Mouse (Mus musculus) heart, adult 8-10 months (tissue): ENCODE results near the gene Srsf6. TPM values are rescaled to one million over a fixed set of nuclear protein-coding genes. Genes with fewer than 3 reads are reported as not detected.

ENCODE experiments used
- DNase-seq: peaks from one replicate; pipeline ENCODE4 v3.0.0; 2022; ENCODE audit warnings: low spot score
- total RNA-seq, 4 experiments: library from RNA; stranded (reverse); gene quantifications; 2 replicates each; pipeline ENCODE4 v1.2.4; 2022

Srsf6 gene
- total RNA-seq, 4 experiments from 2014 or later = 53.4 to 66.5 (median 60.8) TPM

GRCm38 (mm10) chr2:162931674-162932650, 634 bp downstream of the Srsf6 start:
- peak; percentile 45 for DNase-seq

- DNase-seq = no peak
Observed at GRCm38 (mm10) chr2:162932706-162933105, 1.4 kb downstream of the Srsf6 start.

- DNase-seq = no peak
Observed at GRCm38 (mm10) chr2:162934421-162934820, 3.1 kb downstream of the Srsf6 start.

GRCm38 (mm10) chr2:162935700-162936099, 4.4 kb downstream of the Srsf6 start:
- no peak for DNase-seq

- DNase-seq = no peak
Observed at GRCm38 (mm10) chr2:162939562-162939961, 8.2 kb downstream of the Srsf6 start.

GRCm38 (mm10) chr2:162943148-162943846, 12.0 kb downstream of the Srsf6 start, which contains the start of gene L3mbtl1:
TSS of gene L3mbtl1 (plus strand) at chr2:162943472.
- DNase-seq = no peak

- no peak for DNase-seq
Observed at GRCm38 (mm10) chr2:162943931-162944330, 12.6 kb downstream of the Srsf6 start.

GRCm38 (mm10) chr2:162946964-162947363, 15.6 kb downstream of the Srsf6 start:
- DNase-seq = no peak

GRCm38 (mm10) chr2:162947736-162948135, 16.4 kb downstream of the Srsf6 start:
- no peak for DNase-seq

GRCm38 (mm10) chr2:162948221-162948620, 16.9 kb downstream of the Srsf6 start:
- DNase-seq = no peak

- no peak for DNase-seq
Observed at GRCm38 (mm10) chr2:162950776-162951175, 19.4 kb downstream of the Srsf6 start.

- DNase-seq = no peak
Observed at GRCm38 (mm10) chr2:162956843-162957242, 25.5 kb downstream of the Srsf6 start.

- DNase-seq = no peak
Observed at GRCm38 (mm10) chr2:162961321-162961720, 30.0 kb downstream of the Srsf6 start.

GRCm38 (mm10) chr2:162966734-162967133, 35.4 kb downstream of the Srsf6 start:
- no peak for DNase-seq

- peak; percentile 15 for DNase-seq
Observed at GRCm38 (mm10) chr2:162968357-162968756, 37.0 kb downstream of the Srsf6 start.

GRCm38 (mm10) chr2:162969101-162969500, 37.8 kb downstream of the Srsf6 start:
- no peak for DNase-seq

- no peak for DNase-seq
Observed at GRCm38 (mm10) chr2:162970896-162971295, 39.6 kb downstream of the Srsf6 start.

GRCm38 (mm10) chr2:162972752-162973151, 41.4 kb downstream of the Srsf6 start:
- no peak for DNase-seq

GRCm38 (mm10) chr2:162973206-162973605, 41.9 kb downstream of the Srsf6 start:
- no peak for DNase-seq

- no peak for DNase-seq
Observed at GRCm38 (mm10) chr2:162973637-162974036, 42.3 kb downstream of the Srsf6 start.

GRCm38 (mm10) chr2:162975157-162975775, 43.9 kb downstream of the Srsf6 start:
- DNase-seq = peak; percentile 24

- peak; percentile 45 for DNase-seq
Observed at GRCm38 (mm10) chr2:162976001-162976400, 44.7 kb downstream of the Srsf6 start.
